Mouse (Mus musculus) heart, postnatal 14 days (tissue): ENCODE measurements at regions not wholly inside any gene's neighbourhood (a gene's known extent, or its start where the extent isn't known, plus 50 kb on each side); places are given as distances from the start of the nearest gene placed in this dataset.
"Not testable (repeated sequence)": the region's sequence is repeated elsewhere in the genome, so short reads cannot be mapped to it uniquely, and the experiment has no call there.

ENCODE experiments used
- DNase-seq, 2 experiments: peaks; one replicate each; pipeline ENCODE4 v3.0.0; 2021 to 2022
- intact Hi-C: fragments of 180-260 bp; cut with DNase I; formaldehyde crosslinking; loops from one replicate; pipeline ENCODE4 v1.15.1; 2025

DNA sequence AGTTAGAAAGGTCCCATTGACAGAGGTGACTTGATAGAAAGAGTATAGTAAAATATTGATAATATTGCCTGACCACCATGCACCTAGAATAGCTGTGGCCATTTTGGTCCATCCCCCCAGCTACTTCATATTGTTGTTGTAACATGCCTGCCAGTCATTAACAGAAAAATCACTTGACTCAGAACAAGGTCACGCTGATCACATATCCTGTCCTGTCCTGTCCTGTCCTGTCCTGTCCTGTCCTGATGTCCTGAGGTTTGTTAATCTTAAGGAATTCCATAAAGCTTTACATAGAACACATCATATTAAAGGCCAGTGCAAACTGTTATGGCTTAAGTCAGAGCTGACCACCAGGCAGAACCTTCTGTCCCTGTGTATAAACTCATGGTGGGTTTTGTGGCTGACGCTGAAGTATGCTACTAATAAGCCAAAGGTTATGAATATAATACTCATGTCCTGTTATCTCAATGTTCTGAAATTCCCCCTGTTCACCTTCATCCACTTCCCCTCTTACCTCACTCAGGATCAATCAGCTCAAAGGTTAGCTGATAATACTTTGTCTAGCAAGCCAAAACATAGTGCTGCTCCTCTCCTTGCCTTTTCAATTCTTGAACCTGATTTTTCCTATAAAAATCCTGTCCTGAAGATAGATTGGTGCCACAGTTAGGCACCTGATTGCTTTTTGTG is 173.7 kb downstream of the Alg10b start:
- DNase-seq = no peak
- intact Hi-C loops = no loop called here

DNA sequence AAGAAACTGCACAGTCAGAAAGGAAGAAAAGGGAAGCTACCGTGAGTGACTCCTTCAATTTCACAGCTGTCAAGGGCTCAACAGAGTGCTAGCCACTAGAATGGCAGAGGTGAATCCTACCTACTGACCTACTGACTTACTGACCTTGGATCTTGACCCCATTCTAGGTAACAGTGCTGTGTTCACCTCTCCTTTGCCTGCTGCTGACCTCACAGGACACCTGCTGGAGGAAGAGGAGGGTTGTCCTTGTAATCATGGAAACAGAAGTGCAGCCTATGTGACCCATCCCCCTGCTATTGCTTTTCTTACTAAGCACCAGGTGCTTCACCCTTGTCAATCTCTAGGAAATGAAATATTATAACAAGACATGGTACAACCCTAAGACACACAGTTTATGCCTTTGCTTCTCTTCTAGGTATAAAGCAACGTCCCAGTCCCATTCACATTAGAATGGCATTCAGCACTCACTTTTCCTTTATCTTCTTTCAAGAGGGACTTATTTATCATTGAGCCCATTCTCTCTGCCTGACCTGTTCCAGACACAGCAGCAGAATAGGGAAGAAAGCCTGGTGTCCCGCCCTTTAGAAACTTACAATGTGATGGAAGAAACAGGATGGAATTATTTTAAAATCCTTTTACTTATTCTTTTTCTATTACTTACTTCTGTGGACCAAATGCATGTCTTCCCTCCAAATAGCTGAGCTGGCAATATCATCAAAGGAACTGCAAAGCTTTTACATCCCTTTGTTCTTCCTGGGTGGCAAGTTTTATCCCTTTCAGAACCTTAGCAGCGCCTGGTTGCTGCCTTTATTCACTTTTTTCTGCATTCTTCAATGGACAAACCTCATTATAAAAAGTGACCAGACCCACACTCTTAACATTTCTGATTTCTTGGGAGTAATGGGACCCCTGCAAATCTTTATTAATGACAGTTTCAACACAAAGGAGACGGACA is 176.5 kb downstream of the Alg10b start:
- no peak for DNase-seq
- intact Hi-C loops = no loop called here

DNA sequence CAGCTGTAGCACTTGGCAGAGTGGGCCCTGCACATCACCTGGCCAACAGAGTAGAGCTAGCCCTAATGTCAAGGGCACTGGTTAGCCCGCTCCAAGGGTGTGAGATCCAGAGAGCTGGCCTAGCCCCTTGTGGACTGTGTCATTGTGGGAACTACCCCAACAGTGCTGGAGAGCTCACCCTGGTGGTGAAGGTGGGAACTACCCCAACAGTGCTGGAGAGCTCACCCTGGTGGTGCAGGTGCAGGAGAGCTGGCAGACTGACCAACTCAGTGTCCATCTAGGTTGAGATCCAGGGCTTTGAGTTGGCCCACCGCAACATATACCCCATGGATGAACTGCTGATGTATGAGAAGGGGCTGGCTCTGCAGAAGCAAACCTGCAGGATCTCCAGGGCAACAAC is 196.7 kb downstream of the Alg10b start:
- no peak for DNase-seq
- intact Hi-C loops = no loop called here

DNA sequence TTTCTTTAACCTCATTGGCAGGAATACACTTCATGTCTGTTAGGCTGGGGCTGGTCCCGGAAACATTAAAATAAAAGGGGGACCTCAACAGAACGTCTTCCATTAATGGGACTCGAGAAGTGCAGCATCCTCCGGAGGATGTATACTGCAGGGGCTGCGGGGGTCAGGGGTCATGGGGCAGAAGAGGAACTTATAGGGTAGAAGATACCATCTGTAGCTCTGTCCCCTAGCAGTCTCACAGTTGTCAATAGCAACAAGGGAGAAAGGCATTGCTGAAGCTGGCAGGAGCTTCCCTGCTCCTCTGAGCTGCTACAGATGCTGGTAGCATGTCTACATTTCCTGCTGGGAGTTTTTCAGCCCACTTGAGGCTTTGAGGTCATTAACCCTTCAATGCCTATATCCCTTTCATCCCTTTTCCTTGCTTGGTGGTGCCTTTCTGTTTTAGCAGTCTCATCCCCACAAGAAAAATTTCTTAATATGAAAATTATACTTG is 198.1 kb downstream of the Alg10b start:
- no peak for DNase-seq
- intact Hi-C loops = no loop called here

DNA sequence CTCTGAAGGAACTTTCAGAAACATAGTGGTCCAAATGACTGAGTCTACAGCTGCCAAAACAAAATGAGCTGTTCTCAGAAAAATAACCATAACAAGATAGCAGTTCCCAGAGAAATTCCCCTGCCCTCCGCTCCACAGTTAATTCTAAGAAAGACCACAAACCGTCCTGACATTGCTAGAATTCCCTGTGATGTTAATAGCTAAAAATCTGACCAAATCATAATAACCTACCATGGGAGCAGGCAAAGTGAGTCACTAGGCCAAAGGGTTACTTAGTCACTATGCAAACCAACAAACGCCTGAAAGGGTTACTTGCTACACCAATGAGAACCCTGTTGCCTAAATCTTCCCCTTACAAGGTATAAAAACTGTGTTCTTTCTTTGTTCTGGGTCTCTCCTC is 206.9 kb downstream of the Alg10b start:
- DNase-seq, intact Hi-C loops: not testable (repeated sequence)

DNA sequence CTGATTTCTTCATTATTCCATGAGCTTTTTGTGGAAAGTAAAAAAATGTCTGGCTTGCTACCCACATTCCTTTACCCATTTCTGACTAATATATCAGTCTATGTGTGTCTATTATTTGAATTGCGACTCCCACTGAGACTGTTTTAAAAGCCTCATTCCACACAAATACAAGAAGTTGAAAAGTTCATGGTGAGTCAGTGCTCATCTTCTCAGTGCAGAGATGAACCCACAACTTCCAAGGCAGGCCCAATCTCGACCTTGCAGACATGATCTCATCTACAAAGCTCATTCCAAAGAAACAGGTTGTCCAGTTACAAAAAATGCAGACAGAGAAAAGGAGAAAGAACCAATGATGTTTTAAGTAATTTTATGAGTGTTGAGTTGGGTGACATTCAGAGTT is 208.0 kb downstream of the Alg10b start:
- intact Hi-C loops = no loop called here
- no peak for DNase-seq

DNA sequence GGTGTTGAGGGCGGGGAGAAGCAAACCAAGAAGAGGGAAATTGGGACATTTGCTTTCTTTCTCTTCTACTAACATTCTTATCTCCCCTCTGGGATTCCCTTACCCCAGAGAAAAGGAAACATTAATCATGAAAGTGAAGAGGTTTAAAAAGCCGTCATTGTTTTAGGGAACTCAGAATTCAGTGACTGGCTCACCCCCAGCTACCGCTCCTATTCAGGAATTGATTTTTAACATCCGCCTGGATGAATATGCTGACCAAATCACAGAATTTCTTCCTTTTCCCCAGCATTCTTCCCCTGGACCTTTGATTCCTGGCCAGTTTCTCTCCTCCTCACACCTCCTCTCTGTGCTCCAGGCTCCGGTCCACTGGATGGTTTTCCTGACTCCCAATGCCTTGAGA is 211.2 kb downstream of the Alg10b start:
- intact Hi-C loops = no loop called here
- DNase-seq = no peak
